ENCODE assay signal across 14 mouse cellular contexts in genomic region chr7:138538048-138538831, GRCm38 (mm10).
DNase-seq lines count a peak whose midpoint lies in the region; ATAC-seq and TF ChIP-seq lines count a peak whose summit lies in the region.
"Had no signal": no experiment of that assay in that cellular context is flagged by ENCODE, and none has a peak within 500 bp of the region (broad histone marks: within the 10 kb centered on the region; RNA-seq: fewer than 3 reads in every experiment).

No protein-coding gene starts in this region.

- peak; percentile 88 for DNase-seq in liver, adult 2 months (ENCODE audit: extremely low read depth, low read depth, low spot score)
- DNase-seq in liver, result no peak
- DNase-seq in intestine, embryonic 14.5 days (ENCODE audit: low spot score), result peak; percentile 58
- peak; percentile 31 for DNase-seq in kidney, postnatal 10 days
- DNase-seq in liver, postnatal 0 days, result peak; percentile 31
- no peak for DNase-seq in cerebellum, adult 8-10 months
- no peak for DNase-seq in spleen, adult 18-20 months
- DNase-seq: cerebellum, postnatal 25 days; heart, adult 2 months; heart, postnatal 4 days; layer of hippocampus, adult 9-11 months had no signal

- TF ChIP-seq POLR2A in liver, adult 2 months (IDR thresholded peaks at IDR 0.05; ENCODE audit: extremely low read depth, insufficient read depth, low read length), result no peak

- H3K79me2 ChIP-seq in liver, adult 2 months (ENCODE audit: control insufficient read depth, insufficient read depth, low read length), result no peaks in the 10 kb centered on the region

- peak overlapping the region; percentile 33 for H3K4me3 ChIP-seq in liver, adult 2 months (ENCODE audit: insufficient read depth, low read depth, low read length)
- H3K4me3 ChIP-seq in intestine, embryonic 14.5 days (ENCODE audit: low read depth, low read length), result no peak overlapping the region
- peak overlapping the region; percentile 15; the same call in 1 of the 2 replicates for H3K4me3 ChIP-seq in liver, postnatal 0 days (ENCODE audit: low read depth, low read length)
- H3K4me3 ChIP-seq: heart, adult 2 months; megakaryocyte, embryonic 14.5 days had no signal

- H3K9me3 ChIP-seq in intestine, embryonic 14.5 days (ENCODE audit: control insufficient read depth, low read length), result no peaks in the 10 kb centered on the region
- H3K9me3 ChIP-seq in liver, postnatal 0 days (ENCODE audit: low read length), result no peaks in the 10 kb centered on the region
- H3K9me3 ChIP-seq: megakaryocyte, embryonic 14.5 days had no signal

- H3K27me3 ChIP-seq in liver, adult 2 months (ENCODE audit: control insufficient read depth, insufficient read depth, low read length), result no peaks in the 10 kb centered on the region
- no peaks in the 10 kb centered on the region for H3K27me3 ChIP-seq in intestine, embryonic 14.5 days (replicated peaks; ENCODE audit: control insufficient read depth, insufficient read depth, low read length)
- H3K27me3 ChIP-seq in liver, postnatal 0 days (ENCODE audit: insufficient read depth, low read length), result no peaks in the 10 kb centered on the region
- H3K27me3 ChIP-seq: megakaryocyte, embryonic 14.5 days had no signal

- TF ChIP-seq CTCF in liver, adult 2 months (IDR thresholded peaks at IDR 0.05; ENCODE audit: low read depth, low read length), result no peak
- TF ChIP-seq CTCF in liver, postnatal 0 days (IDR thresholded peaks at IDR 0.05; ENCODE audit: low read depth), result no peak

- H3K4me2 ChIP-seq in intestine, embryonic 14.5 days (ENCODE audit: low read length), result peak overlapping the region; percentile 23; the same call in 1 of the 2 replicates
- peak overlapping the region; percentile 52 for H3K4me2 ChIP-seq in liver, postnatal 0 days (ENCODE audit: low read depth, low read length)

- peak overlapping the region; percentile 84 for H3K27ac ChIP-seq in liver, adult 2 months (replicated peaks; ENCODE audit: insufficient read depth, low read depth, low read length)
- no peak overlapping the region for H3K27ac ChIP-seq in intestine, embryonic 14.5 days (ENCODE audit: low read depth)
- peak overlapping the region; percentile 88 for H3K27ac ChIP-seq in liver, postnatal 0 days (ENCODE audit: low read depth)
- H3K27ac ChIP-seq: heart, adult 2 months had no signal

- H3K36me3 ChIP-seq in liver, adult 2 months (ENCODE audit: control insufficient read depth, insufficient read depth, low read length), result no peaks in the 10 kb centered on the region
- H3K36me3 ChIP-seq in intestine, embryonic 14.5 days (ENCODE audit: control insufficient read depth, insufficient read depth, low read length), result no peaks in the 10 kb centered on the region
- H3K36me3 ChIP-seq in liver, postnatal 0 days (replicated peaks; ENCODE audit: insufficient read depth, low read length), result no peaks in the 10 kb centered on the region

- peaks cover 5% of the 10 kb centered on the region; the same call in 1 of the 2 replicates for H3K4me1 ChIP-seq in liver, adult 2 months (ENCODE audit: control insufficient read depth, insufficient read depth, low read length)
- H3K4me1 ChIP-seq in intestine, embryonic 14.5 days (replicated peaks; ENCODE audit: control insufficient read depth, insufficient read depth, low read length), result no peaks in the 10 kb centered on the region
- peaks cover 8% of the 10 kb centered on the region for H3K4me1 ChIP-seq in liver, postnatal 0 days (ENCODE audit: insufficient read depth)
- H3K4me1 ChIP-seq: megakaryocyte, embryonic 14.5 days had no signal

- TF ChIP-seq EP300 in liver, postnatal 0 days (IDR thresholded peaks at IDR 0.05; ENCODE audit: low read depth), result no peak

- peak; percentile 71; the same call in 1 of the 2 replicates for ATAC-seq in intestine, embryonic 14.5 days (replicated peaks; ENCODE audit: low FRiP score, low TSS enrichment, low read depth)
- ATAC-seq in liver, postnatal 0 days, result peak; percentile 92
- no peak for ATAC-seq in megakaryocyte progenitor cell, adult 5-6 weeks (replicated peaks; ENCODE audit: poor library complexity)
- ATAC-seq: activated CD4-positive, CD25-positive, alpha-beta regulatory T cell, adult 4 months had no signal

- whole genome bisulfite sequencing in liver, adult 2 months, result 19% methylated on average over 18 of the region's 18 CpGs
- WGBS in intestine, embryonic 14.5 days, result 48% methylated on average over 18 of the region's 18 CpGs
- 49% methylated on average over 18 of the region's 18 CpGs for WGBS in liver, postnatal 0 days (ENCODE audit: insufficient replicate concordance)

- peak overlapping the region; percentile 58 for H3K9ac ChIP-seq in liver, adult 2 months (ENCODE audit: low read depth, low read length)
- H3K9ac ChIP-seq in intestine, embryonic 14.5 days (ENCODE audit: low read length), result no peak overlapping the region
- peak overlapping the region; percentile 30; the same call in 1 of the 2 replicates for H3K9ac ChIP-seq in liver, postnatal 0 days (replicated peaks)

Comparison
In these comparisons a context has a peak if more than half of its experiments do, and no peak if none do; other contexts are left out.
1. DNase-seq: peak in liver, adult 2 months (single experiment), intestine, embryonic 14.5 days (single experiment), kidney, postnatal 10 days (single experiment) and liver, postnatal 0 days (single experiment); none in liver (single experiment), cerebellum, adult 8-10 months (single experiment) and spleen, adult 18-20 months (0 of 2).